Mouse (Mus musculus) left cerebral cortex, adult 2 months (tissue): ENCODE results near the gene Gm8180. TPM values are rescaled to one million over a fixed set of nuclear protein-coding genes. Genes with fewer than 3 reads are reported as not detected.
"Not testable (repeated sequence)": the region's sequence is repeated elsewhere in the genome, so short reads cannot be mapped to it uniquely, and the experiment has no call there.

Experiments
- DNase-seq, 2 experiments: peaks; one replicate each; pipeline ENCODE4 v3.0.0; 2021 to 2022; ENCODE audit warnings: low spot score in 2 of 2, mixed read lengths in 1 of 2; ENCODE audit errors: extremely low spot score in 1 of 2
- H3K27ac ChIP-seq: fragments of 200-600 bp; 2 replicates; pipeline ENCODE4 v1.8.1; 2022
- H3K4me3 ChIP-seq: fragments of 200-600 bp; 2 replicates; pipeline ENCODE4 v1.8.1; 2022
- CTCF ChIP-seq: fragments of 200-600 bp; IDR thresholded peaks from 2 replicates; pipeline ENCODE4 v1.8.1; 2022; ENCODE audit warnings: antibody characterized with exemption, mild to moderate bottlenecking, moderate library complexity
- intact Hi-C: fragments of 180-260 bp; cut with DNase I; formaldehyde crosslinking; loops from one replicate; pipeline ENCODE4 v1.15.1; 2025
- long read RNA-seq, 2 experiments: library from polyadenylated mRNA; stranded (forward); transcript quantifications; one replicate each; pipeline ENCODE4 v2.0.0; 2021; ENCODE audit warnings: borderline mapping rate in 2 of 2
- total RNA-seq, 2 experiments: library from RNA; stranded (reverse); gene quantifications; 2 replicates each; pipeline ENCODE4 v1.2.3; 2021

The Gm8180 gene
- total RNA-seq = not detected
- long read RNA-seq, experiment 1 = 0 reads
- long read RNA-seq, experiment 2 = 0 reads

DNA sequence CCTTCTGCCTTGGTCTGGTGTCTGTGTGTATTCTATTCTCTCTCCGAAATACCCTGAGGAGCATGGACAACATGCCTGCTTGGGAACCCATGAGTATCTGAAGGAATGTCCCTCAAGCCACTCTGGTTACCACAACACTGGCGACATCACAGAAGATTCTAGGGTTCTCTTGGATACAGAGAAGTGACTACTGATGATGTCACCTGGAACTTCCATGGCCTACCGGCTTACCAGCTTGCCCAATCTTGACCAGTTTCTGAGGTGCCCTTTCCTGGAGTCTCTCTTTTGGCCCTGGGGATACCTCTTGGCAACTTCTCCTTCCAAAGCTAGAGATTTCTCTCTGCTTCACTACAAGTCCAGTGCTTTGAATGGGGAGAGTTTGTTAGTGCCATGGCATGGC, at the start of gene Gm8180:
TSS of gene Gm8180 (minus strand) at position 101 of the 400 bp plus-strand sequence.
- H3K27ac ChIP-seq, intact Hi-C loops, DNase-seq, H3K4me3 ChIP-seq: not testable (repeated sequence)

DNA sequence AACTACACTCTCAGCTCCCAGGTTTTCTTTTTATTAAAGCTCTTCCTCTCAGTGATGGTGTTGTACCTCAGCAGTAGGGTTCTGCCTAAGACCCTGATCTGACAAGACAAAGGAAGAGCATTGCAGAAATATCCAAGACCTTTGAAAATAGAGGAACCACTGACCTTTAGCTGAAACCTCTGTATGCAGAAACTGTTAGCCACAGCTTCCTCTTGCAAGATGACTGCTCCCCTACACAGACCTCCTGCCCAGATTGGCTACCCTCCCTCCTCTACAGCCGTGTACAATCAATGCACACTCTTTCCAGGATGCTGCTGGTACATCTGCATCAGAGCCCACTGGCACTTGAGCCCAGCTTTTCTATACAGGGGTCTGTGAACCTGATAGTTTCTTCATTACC, 45.8 kb upstream of the Gm8180 start:
- intact Hi-C loops, DNase-seq, H3K27ac ChIP-seq, H3K4me3 ChIP-seq: not testable (repeated sequence)

DNA sequence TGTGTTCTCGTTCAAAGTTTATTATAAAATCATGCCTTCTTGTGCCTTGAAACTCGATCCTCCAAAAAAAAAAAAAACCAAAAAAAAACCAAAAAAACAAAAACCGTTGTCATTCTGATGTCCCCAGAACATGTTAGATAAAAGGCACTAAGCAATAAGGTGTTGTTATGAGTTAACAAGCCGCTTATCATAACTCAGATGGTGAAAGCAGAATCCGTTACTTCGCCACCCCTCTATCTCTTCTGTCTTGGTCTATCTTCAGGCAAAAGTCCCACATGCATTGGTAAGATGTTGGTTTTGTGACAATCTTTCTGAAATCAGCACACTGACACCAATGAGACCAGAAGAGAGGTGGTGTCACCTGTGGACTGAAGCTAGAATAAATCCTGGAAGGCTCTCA, 39.6 kb upstream of the Gm8180 start:
- H3K27ac ChIP-seq, intact Hi-C loops, DNase-seq, H3K4me3 ChIP-seq: not testable (repeated sequence)

DNA sequence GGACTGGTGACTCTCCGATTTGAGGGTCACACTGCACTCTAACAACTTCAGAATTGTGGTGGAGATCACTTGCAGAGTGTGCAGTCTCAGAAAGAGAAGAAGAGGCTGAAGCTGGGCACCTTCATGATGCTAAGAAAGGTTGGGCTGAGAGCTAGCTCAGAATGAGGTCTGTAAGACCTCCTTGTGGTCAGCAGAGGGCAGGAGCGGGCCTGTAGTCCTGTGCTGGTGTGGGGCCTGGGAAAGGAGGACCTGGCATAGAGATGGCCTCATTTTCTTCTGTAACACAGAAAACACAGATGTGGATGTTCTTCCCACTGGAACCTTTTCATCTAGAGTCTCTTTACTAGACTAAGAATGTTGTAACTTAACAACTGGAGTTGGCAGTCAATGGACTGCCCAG, 37.3 kb upstream of the Gm8180 start:
- DNase-seq, H3K4me3 ChIP-seq, intact Hi-C loops: not testable (repeated sequence)

DNA sequence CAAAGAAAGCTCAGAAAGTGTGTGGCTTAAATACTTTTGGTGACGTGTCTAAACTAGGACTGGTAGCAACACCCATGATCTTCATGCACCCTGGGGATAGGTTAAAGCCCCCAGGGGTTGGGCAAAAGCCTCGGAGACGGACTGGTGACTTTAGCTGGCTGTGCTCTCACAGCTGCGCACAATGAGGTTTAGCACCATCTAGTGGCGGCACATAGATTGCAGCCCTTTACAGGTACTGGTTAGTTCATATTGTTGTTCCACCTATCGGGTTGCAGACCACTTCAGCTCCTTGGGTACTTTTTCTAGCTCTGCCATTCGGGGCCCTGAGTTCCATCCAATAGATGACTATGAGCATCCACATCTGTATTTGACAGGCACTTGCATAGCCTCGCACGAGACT, 27.9 kb upstream of the Gm8180 start:
- intact Hi-C loops, H3K27ac ChIP-seq, H3K4me3 ChIP-seq: not testable (repeated sequence)
- TF ChIP-seq CTCF = peak; percentile 56
- DNase-seq = peak; percentile 48

More for the DNA sequence above, 37.3 kb upstream of the Gm8180 start:
- H3K27ac ChIP-seq = not testable (repeated sequence)

DNA sequence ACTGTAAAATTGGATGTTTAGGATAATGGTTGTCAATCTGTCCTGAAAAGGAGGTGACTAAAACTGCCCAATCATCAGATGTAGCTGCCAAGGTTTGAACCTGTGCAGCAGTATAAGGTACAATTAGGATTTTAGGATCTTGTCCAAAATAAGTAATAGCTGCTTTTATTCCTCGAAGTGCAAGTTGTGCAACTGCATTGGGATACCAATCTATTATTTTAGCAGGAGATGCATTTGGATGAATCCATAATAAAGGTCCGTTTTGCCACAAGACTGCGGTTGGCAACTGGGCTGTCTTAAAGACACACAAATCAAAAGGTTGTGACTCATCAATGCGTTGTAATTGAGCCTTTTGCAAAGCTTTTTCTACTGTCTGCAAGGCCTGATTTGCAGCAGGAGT, 23.6 kb upstream of the Gm8180 start:
- H3K4me3 ChIP-seq, DNase-seq, H3K27ac ChIP-seq, intact Hi-C loops: not testable (repeated sequence)

DNA sequence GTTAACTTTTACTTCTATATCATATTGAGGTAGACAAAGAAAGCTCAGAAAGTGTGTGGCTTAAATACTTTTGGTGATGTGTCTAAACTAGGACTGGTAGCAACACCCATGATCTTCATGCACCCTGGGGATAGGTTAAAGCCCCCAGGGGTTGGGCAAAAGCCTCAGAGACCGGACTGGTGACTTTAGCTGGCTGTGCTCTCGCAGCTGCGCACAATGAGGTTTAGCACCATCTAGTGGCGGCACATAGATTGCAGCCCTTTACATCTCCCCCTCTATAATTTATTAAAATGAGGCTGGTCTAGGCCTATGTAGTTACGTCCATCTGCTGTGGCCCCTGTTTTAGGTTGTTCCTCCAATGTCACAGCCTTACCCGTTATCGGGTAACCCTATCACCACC, 19.9 kb upstream of the Gm8180 start:
- intact Hi-C loops, H3K27ac ChIP-seq, DNase-seq, H3K4me3 ChIP-seq: not testable (repeated sequence)
- TF ChIP-seq CTCF = peak; percentile 38

DNA sequence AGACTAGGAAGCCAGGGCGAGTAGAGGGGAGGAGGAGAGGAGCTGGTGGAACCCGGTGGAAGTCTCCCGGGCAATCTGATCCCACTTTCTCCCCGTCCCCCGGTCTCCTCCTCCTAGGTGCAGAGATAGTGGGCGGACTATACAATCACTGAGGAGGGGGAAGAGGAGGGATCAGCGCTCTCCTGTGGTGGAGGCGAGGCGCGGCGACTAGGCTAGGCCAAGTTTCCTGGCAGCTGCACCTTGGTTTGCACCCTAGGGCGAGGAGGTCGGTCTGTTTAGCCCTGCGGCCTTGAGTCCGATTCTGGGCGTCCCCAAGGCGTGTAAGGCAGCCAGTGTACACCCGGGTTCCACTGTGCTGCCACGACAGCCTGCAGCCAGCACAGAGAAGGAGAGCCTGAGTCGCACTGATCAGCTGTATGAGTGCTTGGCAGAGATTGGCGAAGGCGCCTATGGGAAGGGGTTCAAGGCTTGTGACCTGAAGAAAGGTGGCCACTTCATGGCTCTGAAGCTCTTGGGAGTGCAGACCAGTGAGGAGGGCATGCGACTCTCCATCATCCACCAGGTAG, 12.4 kb upstream of the Gm8180 start:
- H3K4me3 ChIP-seq, H3K27ac ChIP-seq, intact Hi-C loops: not testable (repeated sequence)
- peak in 1 of 2 experiments; percentile 10 for DNase-seq

DNA sequence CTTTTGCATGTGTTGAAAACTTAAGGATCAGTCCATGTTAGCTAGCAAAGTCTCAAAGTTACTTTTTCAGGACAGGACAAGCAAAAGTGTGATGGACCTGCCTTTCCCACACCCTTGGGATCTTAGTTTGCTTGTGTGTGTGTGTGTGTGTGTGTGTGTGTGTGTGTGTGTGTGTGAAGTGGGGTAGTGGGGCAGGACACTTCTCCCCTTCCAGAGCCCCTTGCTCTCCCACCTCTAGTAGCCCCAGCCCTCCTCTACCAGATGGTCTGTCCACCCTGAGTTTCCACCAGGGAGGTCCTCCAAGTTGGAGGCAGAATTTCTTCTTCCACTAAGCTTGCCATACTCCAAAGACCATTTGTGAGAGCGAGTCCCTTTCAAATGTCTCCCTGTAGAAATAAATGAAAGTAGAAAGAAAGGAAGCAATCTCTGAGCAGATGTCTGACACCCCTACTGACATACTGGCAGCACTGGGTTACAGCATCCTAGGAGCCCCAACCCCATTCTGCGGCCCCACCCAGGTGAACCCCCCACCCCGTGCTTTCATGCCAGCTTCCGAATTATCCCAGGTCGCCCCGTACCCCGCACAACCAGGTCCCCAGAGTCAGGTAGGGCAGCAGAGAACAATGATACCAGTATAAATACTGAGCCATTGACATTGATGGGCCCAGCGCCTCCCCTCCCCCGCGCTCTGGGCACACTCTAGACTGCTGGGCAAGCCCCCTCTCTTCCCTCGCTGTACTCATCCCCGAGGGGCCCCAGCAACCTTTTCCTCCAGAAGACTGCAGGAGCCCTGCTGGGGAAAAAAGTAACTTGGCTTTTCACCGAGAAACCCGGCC, 11.7 kb upstream of the Gm8180 start:
- no peak for TF ChIP-seq CTCF
- intact Hi-C loops = no loop called here
- no peak for DNase-seq
- Histone ChIP-seq H3K27ac (no peak overlapping the region), H3K4me3 (no peak overlapping the region)

DNA sequence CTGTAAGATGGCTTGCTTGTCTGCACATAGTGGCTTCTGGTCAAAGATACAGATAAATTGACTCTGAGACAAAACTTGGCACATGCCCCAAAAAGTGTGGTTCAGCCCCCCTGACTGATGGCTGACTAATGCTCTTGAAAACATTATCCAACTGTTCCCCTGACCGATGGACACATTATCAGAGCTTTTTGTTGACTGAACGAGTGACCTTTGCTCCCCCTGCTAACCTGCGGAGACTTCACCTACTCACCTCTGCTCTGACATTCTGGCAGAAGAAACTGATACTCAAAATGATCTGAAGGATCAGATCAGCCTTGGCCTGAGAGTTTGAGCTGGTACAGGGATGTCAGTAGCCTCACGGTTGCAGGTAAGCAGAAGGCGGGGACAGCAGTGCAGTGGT, 9.3 kb upstream of the Gm8180 start:
- DNase-seq, intact Hi-C loops: not testable (repeated sequence)

DNA sequence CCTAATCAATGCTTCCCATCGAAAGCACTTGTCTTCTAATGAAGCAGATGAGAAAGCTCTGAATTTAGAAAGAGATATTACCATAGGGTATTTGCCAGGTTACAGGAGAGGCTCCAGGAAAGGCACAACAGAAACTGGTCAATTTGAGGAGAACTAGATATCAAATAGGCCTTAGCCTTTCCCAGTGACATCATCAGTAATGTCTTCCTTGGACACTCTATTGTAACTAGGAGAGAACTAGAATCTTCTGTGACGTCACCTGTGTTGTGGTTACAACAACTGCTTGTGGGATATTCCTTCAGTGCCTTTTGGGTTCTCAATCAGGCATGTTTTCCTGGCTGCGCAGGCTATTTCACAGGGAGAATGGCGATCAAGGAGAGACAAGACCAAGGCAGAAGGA, 37.0 kb downstream of the Gm8180 start, which contains the start of gene Gm6526:
TSS of gene Gm6526 (plus strand) at position 301 of the 400 bp plus-strand sequence.
- intact Hi-C loops, H3K4me3 ChIP-seq, H3K27ac ChIP-seq, DNase-seq: not testable (repeated sequence)

More for the DNA sequence above, 9.3 kb upstream of the Gm8180 start:
- not testable (repeated sequence) for H3K27ac ChIP-seq, H3K4me3 ChIP-seq

Other genes with a start within 250 kb of the Gm8180 start
- under 1 TPM in 1 of 2 experiments, not detected in 1; 0.93 TPM for gene Gm5799, start 241.2 kb downstream of the Gm8180 start, total RNA-seq
- gene Gm17654, start 205.6 kb downstream of the Gm8180 start, total RNA-seq = not detected
- not detected for gene Gm10375, start 176.7 kb downstream of the Gm8180 start, total RNA-seq
- not detected for gene Gm8165, start 107.5 kb downstream of the Gm8180 start, total RNA-seq
- gene Gm7324, start 86.9 kb downstream of the Gm8180 start, total RNA-seq = 1 to 10 TPM; 1.7 to 1.8 TPM
- not detected for gene Gm16506, start 57.3 kb downstream of the Gm8180 start, total RNA-seq
- gene Gm6526, start 36.9 kb downstream of the Gm8180 start, total RNA-seq = not detected
- not detected for gene Ear1, start 90.8 kb upstream of the Gm8180 start, total RNA-seq
- gene Ear10, start 138.8 kb upstream of the Gm8180 start, total RNA-seq = not detected
- gene Gm8113, start 140.6 kb upstream of the Gm8180 start, total RNA-seq = under 1 TPM in 1 of 2 experiments, not detected in 1; 0.21 TPM
- not detected for gene Ang5, start 172.3 kb upstream of the Gm8180 start, total RNA-seq
- gene Ang6, start 217.5 kb upstream of the Gm8180 start, total RNA-seq = not detected